Mouse (Mus musculus) retina, adult 2 months (tissue): ENCODE data around the gene Pde4d.

ENCODE experiments used
- DNase-seq: peaks from one replicate; pipeline ENCODE4 v3.0.0-alpha.2; 2012; ENCODE audit warnings: low read depth, low spot score

The Pde4d gene

GRCm38 (mm10) chr13:108821270-108821669 is 371.5 kb downstream of the Pde4d start:
- no peak for DNase-seq

GRCm38 (mm10) chr13:108824638-108825310 is 375.0 kb downstream of the Pde4d start:
- no peak for DNase-seq

- DNase-seq: no peak
Measured at GRCm38 (mm10) chr13:108825501-108825900, 375.8 kb downstream of the Pde4d start.

GRCm38 (mm10) chr13:108834197-108834596 is 384.4 kb downstream of the Pde4d start:
- no peak for DNase-seq

- no peak for DNase-seq
Measured at GRCm38 (mm10) chr13:108836314-108836713, 386.6 kb downstream of the Pde4d start.

GRCm38 (mm10) chr13:108839142-108839541 is 389.4 kb downstream of the Pde4d start:
- DNase-seq: no peak

- DNase-seq: no peak
Measured at GRCm38 (mm10) chr13:108854090-108854489, 404.3 kb downstream of the Pde4d start.

GRCm38 (mm10) chr13:108856776-108857435 is 407.2 kb downstream of the Pde4d start:
- no peak for DNase-seq

- DNase-seq: no peak
Measured at GRCm38 (mm10) chr13:108859336-108859735, 409.6 kb downstream of the Pde4d start.

- DNase-seq: no peak
Measured at GRCm38 (mm10) chr13:108860737-108861136, 411.0 kb downstream of the Pde4d start.

GRCm38 (mm10) chr13:108861707-108862106 is 412.0 kb downstream of the Pde4d start:
- DNase-seq: no peak

- DNase-seq: no peak
Measured at GRCm38 (mm10) chr13:108862173-108862572, 412.4 kb downstream of the Pde4d start.

- DNase-seq: no peak
Measured at GRCm38 (mm10) chr13:108900160-108900559, 450.4 kb downstream of the Pde4d start.

- no peak for DNase-seq
Measured at GRCm38 (mm10) chr13:108905121-108905520, 455.4 kb downstream of the Pde4d start.

GRCm38 (mm10) chr13:108909193-108909592 is 459.4 kb downstream of the Pde4d start:
- no peak for DNase-seq

- DNase-seq: no peak
Measured at GRCm38 (mm10) chr13:108914626-108915025, 464.9 kb downstream of the Pde4d start.

- no peak for DNase-seq
Measured at GRCm38 (mm10) chr13:108921146-108921545, 471.4 kb downstream of the Pde4d start.

- DNase-seq: no peak
Measured at GRCm38 (mm10) chr13:108934854-108935253, 485.1 kb downstream of the Pde4d start.

GRCm38 (mm10) chr13:108937272-108937671 is 487.5 kb downstream of the Pde4d start:
- DNase-seq: no peak

- no peak for DNase-seq
Measured at GRCm38 (mm10) chr13:108952911-108953310, 503.2 kb downstream of the Pde4d start.

- no peak for DNase-seq
Measured at GRCm38 (mm10) chr13:108956059-108956458, 506.3 kb downstream of the Pde4d start.

GRCm38 (mm10) chr13:108964056-108964455 is 514.3 kb downstream of the Pde4d start:
- DNase-seq: no peak

GRCm38 (mm10) chr13:108981144-108981543 is 531.4 kb downstream of the Pde4d start:
- DNase-seq: no peak
